Mouse (Mus musculus) R1 (cell line): Measurements from ENCODE around the gene Ddi2.
A peak's percentile ranks its signal among the peaks of the same experiment; 100 is the strongest.

Source experiments
- DNase-seq: peaks from one replicate; pipeline ENCODE4 v3.0.0-alpha.2; 2018; ENCODE audit warnings: low read depth, low spot score

Ddi2 gene

GRCm38 (mm10) chr4:141655908-141656608, 67.2 kb downstream of the Ddi2 start:
- DNase-seq, result no peak

- DNase-seq, result no peak
Observed at GRCm38 (mm10) chr4:141654509-141654908, 68.7 kb downstream of the Ddi2 start.

DNA sequence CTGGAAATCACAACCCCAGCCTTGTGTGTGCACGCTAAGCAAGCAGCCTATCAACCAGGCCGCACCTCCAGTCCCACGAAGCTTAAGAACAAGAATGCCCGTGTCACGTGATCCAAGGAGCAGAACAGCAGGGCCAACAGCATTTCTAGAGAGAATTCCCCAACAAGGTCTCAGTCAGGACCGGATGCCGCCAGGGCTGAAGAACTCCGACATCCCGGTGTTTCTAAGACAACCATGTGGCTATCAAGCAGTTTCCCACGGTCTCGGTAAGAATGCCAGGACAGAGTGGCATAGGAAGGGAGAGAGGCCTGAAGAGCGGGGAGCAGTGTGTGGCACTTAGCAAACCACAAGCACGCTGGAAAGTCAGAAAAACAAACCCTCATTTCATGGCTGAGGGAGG, 69.4 kb downstream of the Ddi2 start:
- DNase-seq, result peak; percentile 81

DNA sequence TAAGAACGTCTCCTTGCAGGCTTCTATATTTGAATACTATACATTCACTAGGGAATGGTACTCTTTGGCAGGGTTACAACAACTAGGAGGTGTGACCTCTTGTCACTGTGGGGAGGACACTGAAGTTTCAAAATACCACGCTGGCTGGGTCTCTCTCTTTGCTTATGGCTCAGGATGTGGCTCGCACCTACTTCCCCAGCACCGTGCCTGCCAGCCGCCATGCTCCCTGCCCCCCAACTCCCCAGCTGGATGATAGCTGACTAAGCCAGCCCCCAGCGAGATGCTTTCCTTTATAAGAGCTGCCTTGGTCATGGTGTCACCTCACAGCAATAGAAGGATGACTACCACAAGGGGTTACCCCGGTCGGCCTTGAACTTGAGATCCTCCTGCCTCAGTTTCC, 70.2 kb downstream of the Ddi2 start:
- DNase-seq, result no peak

DNA sequence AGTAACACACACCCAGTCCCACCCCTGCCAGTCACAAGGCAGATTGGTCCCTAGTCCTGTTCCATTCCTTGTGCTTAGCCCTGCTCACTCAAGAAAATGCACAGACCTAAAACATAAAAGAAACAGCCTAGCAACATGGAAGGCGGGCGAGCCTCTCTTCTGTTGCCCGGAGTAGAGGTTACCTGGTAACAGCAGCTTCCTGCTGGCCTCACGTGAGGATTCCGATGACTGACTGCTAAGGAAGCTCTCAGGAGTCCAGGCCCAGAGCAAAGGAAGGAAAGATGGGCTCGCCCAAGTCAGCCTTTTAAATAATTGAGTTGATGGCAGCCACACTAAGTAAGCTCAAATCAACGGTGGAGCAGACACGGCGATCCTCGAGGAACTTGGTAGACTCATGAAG, 71.3 kb downstream of the Ddi2 start:
- DNase-seq, result peak; percentile 39

GRCm38 (mm10) chr4:141651286-141651685, 71.9 kb downstream of the Ddi2 start:
- DNase-seq, result no peak

GRCm38 (mm10) chr4:141649244-141649643, 74.0 kb downstream of the Ddi2 start:
- DNase-seq, result no peak

DNA sequence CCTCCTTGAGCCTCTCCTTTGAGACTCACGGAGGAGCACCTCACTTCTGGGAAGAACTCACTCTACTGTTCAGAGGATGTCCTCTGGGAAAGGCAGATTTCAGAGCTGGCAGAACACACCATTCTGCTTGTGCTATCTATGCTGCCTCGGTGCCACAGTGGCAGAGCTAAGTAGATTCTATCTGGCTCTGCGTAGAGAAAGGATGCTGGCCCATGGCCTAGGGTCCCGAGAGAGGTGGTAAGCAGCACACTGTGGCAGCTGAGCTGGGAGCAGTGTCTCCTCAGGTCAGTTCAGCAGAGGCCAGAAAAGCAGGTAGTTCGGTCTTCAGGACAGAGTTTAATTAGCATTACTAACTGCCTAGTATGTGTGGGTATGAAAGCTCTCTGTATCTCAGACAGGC, 75.0 kb downstream of the Ddi2 start:
- DNase-seq, result no peak

DNA sequence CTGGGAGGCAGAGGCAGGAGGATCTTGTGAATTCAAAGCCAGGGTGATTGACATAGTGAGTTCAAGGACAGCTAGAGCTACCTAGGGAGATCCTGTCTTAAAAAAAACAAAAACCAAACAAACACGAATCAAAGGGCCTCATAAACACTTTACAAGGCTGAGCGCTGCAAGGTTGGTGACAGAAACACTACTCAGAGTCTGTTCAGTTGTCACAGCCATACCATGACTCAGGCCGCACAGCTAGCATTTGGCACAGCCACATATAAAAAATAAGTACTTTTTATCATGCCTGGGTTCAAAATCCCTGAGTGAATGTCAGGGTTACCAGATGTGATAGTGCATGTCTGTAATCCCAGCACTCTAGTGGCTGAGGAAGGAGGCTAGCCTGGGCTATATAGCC, 76.0 kb downstream of the Ddi2 start:
- no peak for DNase-seq

DNA sequence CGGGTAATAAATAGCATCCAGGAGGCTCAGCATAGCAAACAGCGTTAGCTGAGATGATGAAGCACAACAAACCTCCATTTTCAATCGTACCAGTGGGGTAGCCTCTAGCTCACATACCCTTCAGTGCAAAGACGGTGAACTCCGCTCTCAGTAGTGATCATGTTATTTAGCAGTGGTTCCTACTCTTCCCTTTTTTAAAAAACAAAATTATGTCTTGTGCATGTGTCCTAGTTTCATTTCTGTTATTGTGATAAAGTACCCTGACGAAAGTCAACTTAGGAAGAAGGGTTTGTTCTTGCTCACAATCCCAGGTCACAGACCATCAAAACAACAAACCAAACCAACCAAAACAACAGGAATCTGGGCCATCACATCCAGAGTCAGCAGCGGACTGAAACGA, 77.2 kb downstream of the Ddi2 start:
- no peak for DNase-seq

GRCm38 (mm10) chr4:141643118-141643855, 79.9 kb downstream of the Ddi2 start:
- DNase-seq, result no peak

DNA sequence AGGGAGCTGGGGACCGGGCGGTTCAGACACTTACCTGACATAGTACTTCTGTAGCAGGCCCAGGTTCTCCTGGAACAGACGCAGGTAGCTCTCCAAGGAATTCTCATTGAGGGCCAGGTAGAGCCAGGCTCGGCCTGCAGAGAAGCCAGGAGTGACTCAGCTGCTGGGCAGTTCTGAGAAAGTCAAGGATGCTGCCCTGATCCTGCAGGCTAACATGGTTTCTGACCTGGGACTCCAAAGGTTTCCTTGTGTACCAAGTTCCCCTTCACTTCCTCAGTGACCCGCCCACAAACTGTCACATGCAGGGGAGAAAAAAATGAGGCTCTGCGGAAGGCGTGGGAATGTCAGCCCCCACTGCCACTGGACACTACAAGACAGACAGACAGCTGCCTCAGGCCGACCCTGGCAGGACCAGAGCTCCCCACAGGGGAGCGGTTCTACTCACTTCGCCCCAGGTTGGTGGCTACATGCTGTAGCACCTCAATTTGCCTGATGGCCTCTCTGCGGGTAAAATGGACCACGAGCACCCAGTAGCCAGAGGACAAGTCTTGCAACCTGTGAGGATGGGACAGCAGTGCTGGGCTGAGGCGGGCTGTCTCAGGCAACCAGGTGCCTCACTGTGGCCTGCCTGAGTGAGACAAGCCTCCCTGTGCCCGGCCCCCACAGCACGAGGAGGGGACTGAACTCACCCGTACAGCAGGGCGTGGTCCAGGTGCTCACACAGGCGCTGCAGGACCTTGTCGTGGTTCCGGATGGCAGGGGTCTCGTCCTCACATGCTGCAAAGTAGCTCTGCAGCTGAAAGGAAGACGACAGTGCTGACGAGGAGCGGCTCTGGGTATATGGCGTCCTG, 81.0 kb downstream of the Ddi2 start:
- DNase-seq, result no peak

DNA sequence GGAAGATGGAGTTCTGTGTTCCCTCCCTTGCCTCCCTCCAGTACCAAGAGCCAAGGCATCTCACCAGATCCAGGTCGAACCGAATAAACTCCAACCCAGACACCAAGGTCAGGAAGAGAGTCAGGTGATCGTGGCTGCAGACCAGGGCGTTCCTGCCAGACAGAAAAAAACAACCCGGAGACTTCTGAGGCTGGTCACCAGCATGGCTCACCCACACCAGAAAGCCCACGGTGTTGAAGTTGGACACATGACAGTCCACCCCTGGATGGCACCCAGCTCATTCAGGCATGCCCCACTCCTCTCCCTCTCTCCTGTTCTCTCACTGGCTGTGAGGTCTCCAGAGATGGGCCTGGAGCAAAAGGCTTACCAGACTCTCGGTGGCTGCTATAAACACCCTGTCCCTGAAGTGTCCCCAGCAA, 81.9 kb downstream of the Ddi2 start:
- no peak for DNase-seq

GRCm38 (mm10) chr4:141639474-141639873, 83.7 kb downstream of the Ddi2 start:
- DNase-seq, result no peak

DNA sequence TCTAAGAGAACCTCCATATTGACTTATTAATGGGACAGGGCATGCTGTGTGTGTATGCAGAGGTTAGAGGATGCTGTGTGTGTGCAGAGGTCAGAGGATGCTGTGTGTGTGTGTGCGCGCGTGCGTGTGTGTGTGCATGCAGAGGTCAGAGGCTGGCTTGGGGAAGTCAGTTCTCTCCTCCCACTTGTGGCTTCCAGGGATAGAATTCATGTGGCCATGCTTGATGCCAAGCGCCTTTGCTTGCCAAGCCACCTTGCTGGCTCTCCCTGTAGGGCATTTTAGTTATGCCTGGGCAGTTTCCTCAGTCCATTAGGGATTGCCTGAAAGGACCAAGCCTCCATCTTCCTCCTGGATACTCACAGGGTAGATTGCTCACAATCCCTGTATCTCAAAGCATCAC, 86.5 kb downstream of the Ddi2 start:
- DNase-seq, result no peak

GRCm38 (mm10) chr4:141635991-141636390, 87.2 kb downstream of the Ddi2 start:
- DNase-seq, result no peak

DNA sequence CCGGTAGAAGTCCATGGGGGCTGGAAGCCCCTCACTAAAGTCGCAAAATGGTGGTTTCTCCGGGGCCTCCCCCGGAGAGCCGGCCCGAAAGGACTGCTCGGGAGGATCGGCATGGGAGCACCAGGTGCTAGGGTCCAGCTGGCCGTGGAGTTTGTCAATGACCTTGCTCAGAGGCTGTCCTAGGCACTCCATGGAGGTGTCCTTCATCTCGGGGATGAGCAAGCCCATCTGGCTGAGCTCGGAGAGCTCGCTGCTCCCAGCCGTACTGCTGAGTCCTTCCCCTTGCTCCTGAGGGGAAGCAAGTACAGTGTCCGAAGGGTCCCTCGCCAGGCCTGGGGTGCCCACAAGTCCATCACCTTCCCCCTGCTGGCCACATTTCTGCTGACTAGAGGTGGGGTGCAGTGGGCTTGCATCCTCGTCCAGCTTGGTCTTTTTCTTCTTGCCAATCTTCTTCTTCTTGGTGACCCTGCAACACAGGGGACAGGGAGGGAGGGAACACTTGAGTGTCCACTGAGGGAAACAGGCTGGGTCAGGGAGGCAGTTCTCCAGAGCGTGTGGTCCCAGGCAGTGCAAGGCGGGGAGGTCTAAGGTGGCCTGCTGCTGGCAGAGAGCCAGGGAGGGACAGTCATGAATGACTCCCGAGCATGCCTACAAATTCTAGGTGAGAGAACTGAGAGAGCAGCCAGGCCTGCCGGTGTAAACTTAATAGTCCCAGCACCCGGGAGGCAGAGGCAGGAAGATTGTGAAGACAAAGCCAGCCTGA, 90.9 kb downstream of the Ddi2 start:
- DNase-seq, result no peak

DNA sequence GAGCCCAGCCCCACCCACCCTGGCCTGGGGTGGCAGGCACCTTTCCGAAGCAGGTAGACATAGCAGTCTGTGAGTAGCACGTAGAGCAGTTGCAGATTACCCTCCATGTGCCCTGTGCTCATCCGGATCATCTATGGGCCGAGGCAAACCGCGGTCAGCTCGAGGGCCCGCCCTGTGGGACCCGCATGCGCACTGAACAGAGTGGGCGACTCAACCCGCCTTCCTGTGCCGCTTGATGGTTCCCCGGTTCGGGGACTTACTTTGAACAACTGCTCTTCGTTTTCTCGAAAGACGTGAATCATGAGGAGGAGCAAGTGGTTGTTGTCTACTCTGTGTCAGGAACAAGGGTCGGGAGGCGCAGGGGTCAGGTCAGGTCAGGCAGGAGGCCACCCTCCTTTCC, 92.0 kb downstream of the Ddi2 start:
- DNase-seq, result no peak

GRCm38 (mm10) chr4:141630021-141630420, 93.2 kb downstream of the Ddi2 start:
- DNase-seq, result no peak

- peak; percentile 67 for DNase-seq
Observed at GRCm38 (mm10) chr4:141628661-141629060, 94.6 kb downstream of the Ddi2 start.
